In the genomic region with DNA sequence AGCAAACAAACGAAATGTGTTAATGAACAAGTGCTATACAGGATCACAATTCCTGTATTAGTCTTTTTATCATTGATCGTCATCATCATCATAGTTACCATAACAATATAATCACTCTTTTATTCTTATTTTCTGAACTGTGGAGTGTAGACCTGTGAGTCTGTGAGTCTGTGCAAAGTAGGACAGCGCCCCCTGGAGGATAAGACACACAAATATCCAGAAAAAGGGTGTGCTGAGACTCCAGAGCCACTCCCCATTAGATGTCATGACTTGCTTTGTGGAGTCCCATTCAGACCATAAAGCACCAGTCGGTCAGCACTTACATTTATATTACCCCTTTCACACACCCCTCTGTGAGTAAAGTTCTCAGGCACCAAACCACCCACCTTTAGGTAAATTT, we compare ENCODE assay signal across 8 mouse cellular contexts.
DNase-seq lines count a peak whose midpoint lies in the region.

No protein-coding gene starts in this region.

- intact Hi-C loops in heart, postnatal 25 days (cut with DNase I) = loop anchor here (5.0 to 10.0 kb wide), 2 partner anchors 131 to 407 kb away; no protein-coding TSS in a partner anchor

- no peak overlapping the region for H3K27ac ChIP-seq in embryonic facial prominence, embryonic 10.5 days (replicated peaks)

- peak; percentile 13 for DNase-seq in heart, adult 8-10 months (ENCODE audit: low spot score)
- no peak for DNase-seq in heart, postnatal 25 days (ENCODE audit: low spot score)
- DNase-seq in testis, postnatal 10 days (ENCODE audit: low spot score) = peak; percentile 46
- no peak for DNase-seq in testis, postnatal 14 days (ENCODE audit: low spot score)
- DNase-seq in embryonic facial prominence, embryonic 10.5 days (ENCODE audit: low spot score) = peak; percentile 42
- peak; percentile 14 to 50 for DNase-seq in layer of hippocampus, postnatal 14 days (ENCODE audit: low spot score in 2 of 2)
- no peak for DNase-seq in spleen, postnatal 10 days (ENCODE audit: low spot score in 2 of 2)
- DNase-seq in cerebellum, adult 8-10 months = no peak

- H3K4me3 ChIP-seq in embryonic facial prominence, embryonic 10.5 days = no peak overlapping the region

- H3K27me3 ChIP-seq in embryonic facial prominence, embryonic 10.5 days (replicated peaks; ENCODE audit: low read depth, poor library complexity, severe bottlenecking) = no peaks in the 10 kb centered on the region

- H3K9me3 ChIP-seq in embryonic facial prominence, embryonic 10.5 days = no peaks in the 10 kb centered on the region

- 64% methylated on average over 4 of the region's 4 CpGs for WGBS in embryonic facial prominence, embryonic 10.5 days

- no peaks in the 10 kb centered on the region for H3K36me3 ChIP-seq in embryonic facial prominence, embryonic 10.5 days (replicated peaks)

- peaks cover 8% of the 10 kb centered on the region for H3K4me1 ChIP-seq in embryonic facial prominence, embryonic 10.5 days

Comparison
In these comparisons a context has a peak if more than half of its experiments do, and no peak if none do; other contexts are left out.
1. DNase-seq: peak in heart, adult 8-10 months (single experiment), testis, postnatal 10 days (single experiment), embryonic facial prominence, embryonic 10.5 days (single experiment) and layer of hippocampus, postnatal 14 days (2 of 2); none in heart, postnatal 25 days (single experiment), testis, postnatal 14 days (single experiment), spleen, postnatal 10 days (0 of 2) and cerebellum, adult 8-10 months (single experiment).